32 mouse cellular contexts compared by ENCODE assay signal in the genomic region with DNA sequence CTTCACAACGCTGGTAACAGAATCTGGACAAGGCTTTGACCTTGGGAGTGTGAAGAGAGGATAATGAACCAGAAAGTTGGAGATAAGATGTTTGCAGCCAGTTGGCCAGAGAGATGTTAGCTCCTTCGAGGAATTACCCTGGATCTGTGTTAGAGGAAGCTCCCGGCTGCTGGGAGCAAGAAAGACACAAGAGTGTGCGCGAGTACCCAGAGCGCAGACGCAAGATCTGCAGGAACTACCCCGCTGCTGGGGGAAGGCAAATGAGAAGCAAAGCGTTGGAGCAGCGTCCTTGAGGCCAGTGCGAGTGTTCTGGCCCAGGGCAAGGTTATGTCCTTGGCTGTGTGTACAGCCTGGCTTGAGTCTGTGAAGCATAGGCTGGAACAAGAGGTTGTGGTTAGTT. TPM values are rescaled to one million over a fixed set of nuclear protein-coding genes. Genes with fewer than 3 reads are reported as not detected.
DNase-seq lines count a peak whose midpoint lies in the region; ATAC-seq lines count a peak whose summit lies in the region.
"Had no signal": no experiment of that assay in that cellular context is flagged by ENCODE, and none has a peak within 500 bp of the region (broad histone marks: within the 10 kb centered on the region; RNA-seq: fewer than 3 reads in every experiment).

No protein-coding gene starts in this region.

- peaks cover 20% of the 10 kb centered on the region for H3K4me1 ChIP-seq in heart, embryonic 13.5 days
- peaks cover 17% of the 10 kb centered on the region for H3K4me1 ChIP-seq in hindbrain, embryonic 12.5 days
- H3K4me1 ChIP-seq in hindbrain, embryonic 14.5 days (replicated peaks; ENCODE audit: control insufficient read depth, insufficient read depth, low read length): peaks cover 4% of the 10 kb centered on the region; the same call in 1 of the 2 replicates
- H3K4me1 ChIP-seq: liver, embryonic 15.5 days; lung, embryonic 15.5 days had no signal

- no peak for ATAC-seq in heart, embryonic 13.5 days (ENCODE audit: extremely low read depth, insufficient number of reproducible peaks, low FRiP score, low TSS enrichment)
- no peak for ATAC-seq in hindbrain, embryonic 12.5 days (ENCODE audit: low FRiP score)
- no peak for ATAC-seq in hindbrain, embryonic 14.5 days (ENCODE audit: low FRiP score)
- ATAC-seq: CD4-positive, CD25-positive, alpha-beta regulatory T cell, adult 4 months; forebrain, embryonic 15.5 days; hindbrain, embryonic 16.5 days; intestine, embryonic 15.5 days; midbrain, embryonic 16.5 days had no signal

- H3K36me3 ChIP-seq in heart, embryonic 13.5 days: no peaks in the 10 kb centered on the region
- no peaks in the 10 kb centered on the region for H3K36me3 ChIP-seq in hindbrain, embryonic 12.5 days
- H3K36me3 ChIP-seq in hindbrain, embryonic 14.5 days (replicated peaks; ENCODE audit: control insufficient read depth, insufficient read depth): no peaks in the 10 kb centered on the region
- H3K36me3 ChIP-seq: embryonic facial prominence, embryonic 10.5 days; forebrain, embryonic 15.5 days; intestine, embryonic 15.5 days; limb, embryonic 15.5 days; liver, embryonic 15.5 days; lung, embryonic 15.5 days; neural tube, embryonic 13.5 days had no signal

- no peak for DNase-seq in heart, adult 18-20 months
- DNase-seq in R1 (ENCODE audit: low read depth, low spot score) (peak; percentile 60), MN1 (ENCODE audit: low spot score) (no peak)
- peak; percentile 76 for DNase-seq in adrenal gland, postnatal 14 days
- DNase-seq in hindbrain, embryonic 14.5 days (ENCODE audit: low spot score): no peak
- DNase-seq: cerebellum, adult 11 months; cerebellum, adult 9-11 months; heart, postnatal 4 days; kidney, adult 8-10 months; kidney, postnatal 10 days; left cerebral cortex, postnatal 4 days; lung, postnatal 4 days; thymus, postnatal 14 days had no signal

- H3K27ac ChIP-seq in heart, embryonic 13.5 days (replicated peaks): no peak overlapping the region; the same call in 1 of the 2 replicates
- no peak overlapping the region for H3K27ac ChIP-seq in hindbrain, embryonic 12.5 days
- no peak overlapping the region for H3K27ac ChIP-seq in hindbrain, embryonic 14.5 days
- H3K27ac ChIP-seq: embryonic facial prominence, embryonic 10.5 days; forebrain, embryonic 15.5 days; intestine, embryonic 15.5 days; limb, embryonic 15.5 days; liver, embryonic 15.5 days; lung, embryonic 15.5 days; neural tube, embryonic 13.5 days had no signal

- no peak overlapping the region for H3K9ac ChIP-seq in heart, embryonic 13.5 days
- no peak overlapping the region for H3K9ac ChIP-seq in hindbrain, embryonic 12.5 days
- no peak overlapping the region for H3K9ac ChIP-seq in hindbrain, embryonic 14.5 days
- H3K9ac ChIP-seq: forebrain, embryonic 15.5 days; intestine, embryonic 15.5 days; limb, embryonic 15.5 days; liver, embryonic 15.5 days; lung, embryonic 15.5 days; neural tube, embryonic 13.5 days had no signal

- no peaks in the 10 kb centered on the region for H3K9me3 ChIP-seq in heart, embryonic 13.5 days
- H3K9me3 ChIP-seq in hindbrain, embryonic 12.5 days (replicated peaks): no peaks in the 10 kb centered on the region
- no peaks in the 10 kb centered on the region for H3K9me3 ChIP-seq in hindbrain, embryonic 14.5 days (ENCODE audit: control insufficient read depth, low read length)
- H3K9me3 ChIP-seq: embryonic facial prominence, embryonic 10.5 days; forebrain, embryonic 15.5 days; intestine, embryonic 15.5 days; limb, embryonic 15.5 days; liver, embryonic 15.5 days; lung, embryonic 15.5 days; neural tube, embryonic 13.5 days had no signal

- no peaks in the 10 kb centered on the region for H3K27me3 ChIP-seq in heart, embryonic 13.5 days (replicated peaks)
- no peaks in the 10 kb centered on the region for H3K27me3 ChIP-seq in hindbrain, embryonic 12.5 days
- H3K27me3 ChIP-seq in hindbrain, embryonic 14.5 days (ENCODE audit: control insufficient read depth, insufficient read depth, low read length): no peaks in the 10 kb centered on the region
- H3K27me3 ChIP-seq: forebrain, embryonic 15.5 days; intestine, embryonic 15.5 days; liver, embryonic 15.5 days; lung, embryonic 15.5 days; neural tube, embryonic 13.5 days had no signal

- peak overlapping the region; percentile 21; the same call in 1 of the 2 replicates for H3K4me2 ChIP-seq in heart, embryonic 13.5 days
- H3K4me2 ChIP-seq in hindbrain, embryonic 12.5 days (replicated peaks): no peak overlapping the region
- no peak overlapping the region for H3K4me2 ChIP-seq in hindbrain, embryonic 14.5 days (replicated peaks)
- H3K4me2 ChIP-seq: forebrain, embryonic 15.5 days; intestine, embryonic 15.5 days; limb, embryonic 15.5 days; liver, embryonic 15.5 days; lung, embryonic 15.5 days; neural tube, embryonic 13.5 days had no signal

- 51% methylated on average over 11 of the region's 11 CpGs for WGBS in heart, embryonic 13.5 days
- 81% methylated on average over 11 of the region's 11 CpGs for WGBS in hindbrain, embryonic 12.5 days
- 80% methylated on average over 11 of the region's 11 CpGs for WGBS in hindbrain, embryonic 14.5 days

- H3K4me3 ChIP-seq in heart, embryonic 13.5 days: no peak overlapping the region
- no peak overlapping the region for H3K4me3 ChIP-seq in hindbrain, embryonic 12.5 days
- no peak overlapping the region for H3K4me3 ChIP-seq in hindbrain, embryonic 14.5 days (replicated peaks; ENCODE audit: low read length)
- H3K4me3 ChIP-seq: embryonic facial prominence, embryonic 10.5 days; forebrain, embryonic 15.5 days; intestine, embryonic 15.5 days; limb, embryonic 15.5 days; liver, embryonic 15.5 days; lung, embryonic 15.5 days; myocyte; neural tube, embryonic 13.5 days had no signal

RNA-seq across cellular contexts. Expression of a gene that starts 13.1 kb away (rescaled TPM):
- 7.3 and 7.5 TPM in 2 replicates for polyA plus RNA-seq in heart, embryonic 13.5 days (2015; fragmentation: Nextera tagmentation; extraction: Ambion mirVana)
- 1 to 10 TPM; 5.4 to 8.4 TPM for total RNA-seq in heart, adult 18-20 months (2021)
- total RNA-seq in adrenal gland, postnatal 14 days (2021): 37.3 and 54.7 TPM in 2 replicates
- 19.4 and 22.6 TPM in 2 replicates for polyA plus RNA-seq in hindbrain, embryonic 12.5 days (2016; fragmentation: Nextera tagmentation; extraction: Ambion mirVana)
- 23.8 and 25.8 TPM in 2 replicates for polyA plus RNA-seq in hindbrain, embryonic 14.5 days (2014; fragmentation: Nextera tagmentation; extraction: Ambion mirVana)

RNA-seq across cellular contexts. Expression of a gene that starts 45.0 kb away (rescaled TPM):
- polyA plus RNA-seq in heart, embryonic 13.5 days (2015; fragmentation: Nextera tagmentation; extraction: Ambion mirVana): 0.47 and 0.61 TPM in 2 replicates
- total RNA-seq in heart, adult 18-20 months (2021): not detected
- total RNA-seq in adrenal gland, postnatal 14 days (2021): 3.0 and 59.5 TPM in 2 replicates
- polyA plus RNA-seq in hindbrain, embryonic 12.5 days (2016; fragmentation: Nextera tagmentation; extraction: Ambion mirVana): 0.45 and 0.65 TPM in 2 replicates
- 0.20 and 0.55 TPM in 2 replicates for polyA plus RNA-seq in hindbrain, embryonic 14.5 days (2014; fragmentation: Nextera tagmentation; extraction: Ambion mirVana)
- total RNA-seq: heart, postnatal 4 days; layer of hippocampus, postnatal 14 days; left cerebral cortex, adult 8-10 months; left cerebral cortex, postnatal 4 days; megakaryocyte-erythroid progenitor cell, adult 5-6 weeks had no signal
- polyA plus RNA-seq: cortical plate, adult 2 months; gonadal fat pad, adult 2 months; small intestine, adult 2 months had no signal

Comparison
In these comparisons a context has a peak if more than half of its experiments do, and no peak if none do; other contexts are left out.
1. DNase-seq: peak in R1 (single experiment) and adrenal gland, postnatal 14 days (single experiment); none in heart, adult 18-20 months (0 of 2), hindbrain, embryonic 14.5 days (single experiment) and MN1 (single experiment).